In genomic region chr19:46095291-46095690, GRCm38 (mm10) we compare ENCODE assay signal across 18 mouse cellular contexts. TPM values are rescaled to one million over a fixed set of nuclear protein-coding genes. Genes with fewer than 3 reads are reported as not detected.
"Had no signal": no experiment of that assay in that cellular context is flagged by ENCODE, and none has a peak within 500 bp of the region (broad histone marks: within the 10 kb centered on the region; RNA-seq: fewer than 3 reads in every experiment).

No protein-coding gene starts in this region.

- H3K4me1 ChIP-seq: limb, embryonic 12.5 days; liver, embryonic 15.5 days; midbrain, embryonic 13.5 days had no signal

- H3K9ac ChIP-seq: limb, embryonic 12.5 days; liver, embryonic 15.5 days; midbrain, embryonic 13.5 days had no signal

- H3K27ac ChIP-seq: limb, embryonic 12.5 days; liver, embryonic 15.5 days; midbrain, embryonic 13.5 days; stomach, postnatal 0 days had no signal

- H3K27me3 ChIP-seq: limb, embryonic 12.5 days; midbrain, embryonic 13.5 days had no signal

- DNase-seq: kidney, adult 2 months; kidney, postnatal 25 days; lung, adult 2 months; lung, postnatal 36 days; thymus, adult 18-20 months; thymus, postnatal 14 days had no signal

- H3K36me3 ChIP-seq: limb, embryonic 12.5 days; liver, embryonic 15.5 days; midbrain, embryonic 13.5 days had no signal

- H3K4me3 ChIP-seq: limb, embryonic 12.5 days; liver, embryonic 15.5 days; midbrain, embryonic 13.5 days had no signal

- H3K9me3 ChIP-seq: liver, embryonic 15.5 days; midbrain, embryonic 13.5 days had no signal

RNA-seq across cellular contexts. Expression of gene Elovl3, which starts 36.4 kb away (rescaled TPM):
- total RNA-seq: left cerebral cortex, adult 18-20 months; left cerebral cortex, postnatal 36 days; megakaryocyte progenitor cell, adult 5-6 weeks had no signal
- polyA plus RNA-seq: intestine, embryonic 16.5 days; kidney, embryonic 16.5 days; liver, embryonic 11.5 days; lung, postnatal 0 days; neural tube, embryonic 14.5 days; stomach, postnatal 0 days had no signal

RNA-seq across cellular contexts. Expression of gene Pitx3, which starts 52.8 kb away (rescaled TPM):
- total RNA-seq: left cerebral cortex, adult 18-20 months; left cerebral cortex, postnatal 36 days; megakaryocyte progenitor cell, adult 5-6 weeks had no signal
- polyA plus RNA-seq: intestine, embryonic 16.5 days; lung, postnatal 0 days; neural tube, embryonic 14.5 days had no signal
